Mouse (Mus musculus): ENCODE measurements at regions not wholly inside any gene's neighbourhood (a gene's known extent, or its start where the extent isn't known, plus 50 kb on each side); places are given as distances from the start of the nearest gene placed in this dataset.

DNA sequence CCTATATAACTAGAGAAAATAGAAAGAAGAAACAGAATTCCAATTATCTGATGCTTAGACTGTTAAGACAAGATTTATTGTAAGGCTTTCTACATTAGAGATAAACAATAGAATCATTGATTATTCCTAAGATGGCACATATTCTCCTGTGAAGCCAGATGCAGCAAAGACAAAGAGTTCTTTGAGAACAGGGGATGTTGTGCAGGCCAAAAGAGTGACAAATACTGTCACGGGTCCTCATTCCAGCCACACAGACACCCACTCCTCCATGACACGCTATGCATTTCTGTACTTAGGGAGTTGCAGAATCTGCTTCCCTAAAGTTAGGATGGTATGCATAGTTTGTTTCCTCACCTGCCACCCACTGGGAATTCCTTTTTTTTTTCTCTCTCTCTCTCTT is 245.2 kb downstream of the Sv2b start:
- Histone ChIP-seq H3K9ac (no peak overlapping the region), H3K4me1 (replicated peaks) (no peaks in the 10 kb centered on the region), H3K4me2 (no peak overlapping the region), H3K36me3 (no peaks in the 10 kb centered on the region), H3K4me3 (no peak overlapping the region), H3K9me3 (no peaks in the 10 kb centered on the region), H3K27me3 (no peaks in the 10 kb centered on the region), H3K27ac (no peak overlapping the region)
- 61% methylated on average over 2 of the region's 2 CpGs for WGBS
- no peak for ATAC-seq (ENCODE audit: low FRiP score)

DNA sequence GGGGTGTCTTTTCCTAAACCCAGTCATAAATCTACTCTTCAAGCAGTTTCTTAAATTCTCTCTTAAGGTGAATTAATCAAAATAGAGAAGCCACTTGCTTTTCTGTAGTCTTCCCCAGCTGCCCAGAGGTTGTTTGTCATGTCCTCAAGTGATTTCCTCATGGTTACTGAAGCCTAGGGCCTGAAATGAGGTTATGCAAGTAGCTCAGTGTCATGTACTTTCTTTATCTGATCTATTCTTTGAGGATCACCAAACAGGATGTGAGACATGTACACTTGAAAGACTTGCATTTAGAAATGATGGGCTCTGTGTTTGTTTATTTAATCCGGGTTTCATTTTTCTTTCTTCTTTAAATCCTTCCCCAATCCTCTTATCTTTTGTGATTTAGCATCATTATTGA is 258.8 kb downstream of the Sv2b start:
- 93% methylated on average over 1 of the region's 1 CpGs for WGBS
- H3K27me3 ChIP-seq: no peaks in the 10 kb centered on the region
- H3K36me3 ChIP-seq: no peaks in the 10 kb centered on the region
- H3K27ac ChIP-seq: no peak overlapping the region
- no peak overlapping the region for H3K4me3 ChIP-seq
- no peak for ATAC-seq (ENCODE audit: low FRiP score)
- H3K4me2 ChIP-seq: no peak overlapping the region
- no peaks in the 10 kb centered on the region for H3K4me1 ChIP-seq (replicated peaks)
- no peak overlapping the region for H3K9ac ChIP-seq
- no peaks in the 10 kb centered on the region for H3K9me3 ChIP-seq

DNA sequence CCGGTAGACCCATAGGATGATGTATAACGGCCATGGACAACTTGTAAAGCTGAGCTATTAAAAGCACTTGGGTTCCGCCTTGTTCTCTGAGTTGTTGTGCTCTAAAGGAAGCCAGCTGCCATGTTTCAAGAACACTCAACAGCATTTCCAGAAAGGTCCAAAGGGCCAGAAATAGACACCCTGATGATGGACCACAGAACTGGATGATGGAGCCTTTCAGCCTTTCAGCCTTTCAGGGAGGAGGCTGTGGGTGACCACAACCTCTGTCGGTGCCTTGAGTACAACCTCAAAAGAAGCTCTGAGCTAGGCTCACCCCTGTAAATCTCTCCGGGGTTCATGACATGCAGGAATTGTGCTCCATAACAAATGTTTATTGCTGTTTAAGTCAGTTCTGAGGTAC is 259.3 kb downstream of the Sv2b start:
- H3K4me3 ChIP-seq: no peak overlapping the region
- no peaks in the 10 kb centered on the region for H3K9me3 ChIP-seq
- no peaks in the 10 kb centered on the region for H3K27me3 ChIP-seq
- 94% methylated on average over 5 of the region's 5 CpGs for WGBS
- no peak overlapping the region for H3K9ac ChIP-seq
- no peak overlapping the region for H3K27ac ChIP-seq
- no peak overlapping the region for H3K4me2 ChIP-seq
- no peaks in the 10 kb centered on the region for H3K36me3 ChIP-seq
- no peaks in the 10 kb centered on the region for H3K4me1 ChIP-seq (replicated peaks)
- no peak for ATAC-seq (ENCODE audit: low FRiP score)

DNA sequence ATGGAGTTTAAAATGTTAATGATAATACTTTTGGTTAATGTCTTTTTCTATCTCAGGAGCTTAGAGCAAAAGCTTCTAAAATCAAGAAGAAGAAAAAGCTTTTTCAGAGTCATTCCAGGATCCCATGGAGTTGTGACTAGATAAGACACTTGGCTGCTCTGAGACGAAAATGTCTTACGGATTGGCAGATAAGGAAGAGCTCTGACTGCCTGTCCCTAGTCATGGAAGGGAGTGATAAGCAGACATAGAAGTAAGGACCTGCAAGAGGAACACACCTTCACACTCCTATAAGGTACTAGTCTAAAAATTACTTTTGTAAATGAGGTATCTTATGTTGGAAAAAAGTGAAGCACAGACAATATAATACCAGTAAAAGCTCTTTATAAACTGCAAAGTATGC is 260.2 kb downstream of the Sv2b start:
- WGBS: 90% methylated on average over 2 of the region's 2 CpGs
- H3K9ac ChIP-seq: no peak overlapping the region
- H3K36me3 ChIP-seq: no peaks in the 10 kb centered on the region
- no peak overlapping the region for H3K4me3 ChIP-seq
- no peak for ATAC-seq (ENCODE audit: low FRiP score)
- H3K27ac ChIP-seq: no peak overlapping the region
- H3K27me3 ChIP-seq: no peaks in the 10 kb centered on the region
- no peak overlapping the region for H3K4me2 ChIP-seq
- H3K4me1 ChIP-seq (replicated peaks): no peaks in the 10 kb centered on the region
- no peaks in the 10 kb centered on the region for H3K9me3 ChIP-seq

DNA sequence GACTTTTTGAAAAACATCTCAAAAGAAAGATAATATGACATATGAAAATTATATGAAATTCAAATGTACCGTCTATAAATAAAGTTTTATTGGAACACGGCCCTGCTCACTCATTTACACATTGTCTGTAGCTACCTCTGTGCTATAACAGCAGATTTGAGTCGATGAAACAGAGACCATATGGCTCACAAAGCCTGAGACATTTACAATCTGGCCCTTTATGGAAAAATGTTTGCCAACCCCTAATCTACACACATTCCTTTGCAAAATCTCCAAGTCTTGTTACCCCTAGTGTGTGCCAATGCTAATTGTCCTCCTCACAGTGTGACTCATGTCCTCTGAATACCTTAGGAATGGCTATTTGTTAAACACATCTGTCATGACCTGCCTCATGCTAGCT is 261.2 kb downstream of the Sv2b start:
- no peak overlapping the region for H3K27ac ChIP-seq
- no peak overlapping the region for H3K4me2 ChIP-seq
- WGBS: 88% methylated on average over 3 of the region's 3 CpGs
- H3K4me1 ChIP-seq (replicated peaks): no peaks in the 10 kb centered on the region
- H3K9me3 ChIP-seq: no peaks in the 10 kb centered on the region
- H3K27me3 ChIP-seq: no peaks in the 10 kb centered on the region
- H3K9ac ChIP-seq: no peak overlapping the region
- no peak for ATAC-seq (ENCODE audit: low FRiP score)
- H3K36me3 ChIP-seq: no peaks in the 10 kb centered on the region
- H3K4me3 ChIP-seq: no peak overlapping the region

DNA sequence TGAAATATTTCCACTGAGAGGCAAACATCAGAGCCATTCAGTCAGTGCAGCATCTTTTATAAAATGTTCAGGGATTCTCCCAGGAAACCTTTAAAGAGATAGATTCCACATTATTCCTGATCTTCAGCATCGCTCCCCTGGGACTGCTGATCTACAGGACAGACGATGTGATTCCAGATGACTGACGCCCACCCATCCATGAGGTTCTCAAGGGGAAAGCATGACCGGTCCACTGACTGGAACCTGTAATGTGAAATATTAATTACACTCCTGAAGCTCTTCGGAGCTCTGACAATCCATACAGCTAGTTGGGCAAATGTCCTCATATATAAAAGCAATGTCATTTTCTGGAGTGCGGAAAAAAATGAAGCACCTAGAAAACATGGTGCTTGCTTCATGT is 268.2 kb downstream of the Sv2b start:
- Histone ChIP-seq H3K9ac (no peak overlapping the region), H3K27ac (no peak overlapping the region), H3K9me3 (no peaks in the 10 kb centered on the region), H3K4me3 (no peak overlapping the region), H3K27me3 (no peaks in the 10 kb centered on the region), H3K4me1 (replicated peaks) (no peaks in the 10 kb centered on the region), H3K36me3 (no peaks in the 10 kb centered on the region), H3K4me2 (no peak overlapping the region)
- WGBS: 64% methylated on average over 6 of the region's 6 CpGs
- no peak for ATAC-seq (ENCODE audit: low FRiP score)

DNA sequence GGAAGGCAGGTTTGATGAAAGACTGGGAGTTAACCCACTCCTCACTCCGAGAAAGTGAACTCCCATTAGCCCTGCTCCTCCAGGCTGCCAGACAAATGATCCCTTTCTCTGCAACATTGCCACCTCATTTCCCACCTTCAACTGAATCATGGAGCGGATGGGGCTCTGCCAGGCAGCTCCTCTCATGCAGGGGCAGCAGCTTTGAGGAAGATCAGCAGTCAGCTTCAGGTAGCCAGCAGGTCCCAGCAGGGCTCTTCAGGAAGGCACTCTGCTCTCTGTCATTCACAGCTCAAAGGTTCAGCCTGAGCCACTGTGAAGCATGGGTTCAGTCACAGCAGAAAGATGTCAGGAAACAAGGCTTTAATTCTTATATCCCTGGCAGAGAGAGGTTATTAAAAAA is 282.9 kb downstream of the Sv2b start:
- Histone ChIP-seq H3K9ac (no peak overlapping the region), H3K4me1 (replicated peaks) (no peaks in the 10 kb centered on the region), H3K4me3 (no peak overlapping the region), H3K27me3 (no peaks in the 10 kb centered on the region), H3K36me3 (no peaks in the 10 kb centered on the region), H3K4me2 (no peak overlapping the region), H3K27ac (no peak overlapping the region), H3K9me3 (no peaks in the 10 kb centered on the region)
- WGBS: 45% methylated on average over 2 of the region's 2 CpGs
- no peak for ATAC-seq (ENCODE audit: low FRiP score)

DNA sequence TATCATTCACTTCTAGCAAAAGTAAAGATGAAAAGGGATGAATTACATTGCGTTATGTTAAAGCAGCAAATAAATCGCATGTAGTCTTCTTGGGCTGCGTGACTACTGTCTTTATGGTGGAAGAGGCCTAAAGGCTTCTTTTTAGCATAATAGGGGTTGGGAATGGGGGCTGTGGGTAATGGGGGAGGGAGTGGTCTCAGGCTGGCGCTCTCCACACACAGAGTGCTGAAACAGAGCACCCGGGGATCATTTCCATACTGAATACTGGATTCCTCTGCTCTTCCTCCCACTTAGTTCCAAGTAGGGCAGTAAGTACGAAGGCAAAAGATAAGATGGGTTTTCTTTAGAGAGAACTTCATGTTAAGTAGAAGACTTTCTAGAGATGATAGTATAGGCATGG is 287.1 kb downstream of the Sv2b start:
- Histone ChIP-seq H3K27ac (no peak overlapping the region), H3K27me3 (no peaks in the 10 kb centered on the region), H3K4me3 (no peak overlapping the region), H3K36me3 (no peaks in the 10 kb centered on the region), H3K9ac (no peak overlapping the region), H3K9me3 (no peaks in the 10 kb centered on the region), H3K4me1 (replicated peaks) (no peaks in the 10 kb centered on the region), H3K4me2 (no peak overlapping the region)
- WGBS: 55% methylated on average over 6 of the region's 6 CpGs
- ATAC-seq (ENCODE audit: low FRiP score): no peak

DNA sequence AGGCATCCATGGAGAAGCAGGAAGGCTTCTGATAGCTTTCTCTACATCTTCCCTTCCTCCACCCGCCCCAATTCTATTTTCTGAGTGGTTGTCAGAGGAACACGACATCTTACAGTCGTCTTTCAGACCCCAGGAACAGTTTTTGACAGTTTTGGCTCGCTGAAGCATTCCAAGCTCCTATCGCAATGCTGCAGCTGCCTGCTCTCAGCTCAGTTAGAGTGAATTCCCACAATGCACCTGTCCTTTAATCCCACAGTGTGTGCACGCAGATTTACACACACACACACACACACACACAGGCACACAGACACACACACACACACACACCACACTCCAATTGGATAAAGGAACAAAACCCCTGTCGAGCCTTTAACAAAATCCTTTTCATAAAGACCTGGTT is 290.4 kb downstream of the Sv2b start:
- no peak for ATAC-seq (ENCODE audit: low FRiP score)
- no peaks in the 10 kb centered on the region for H3K9me3 ChIP-seq
- H3K27me3 ChIP-seq: no peaks in the 10 kb centered on the region
- H3K4me3 ChIP-seq: no peak overlapping the region
- no peaks in the 10 kb centered on the region for H3K4me1 ChIP-seq (replicated peaks)
- no peak overlapping the region for H3K4me2 ChIP-seq
- WGBS: 65% methylated on average over 7 of the region's 7 CpGs
- H3K9ac ChIP-seq: no peak overlapping the region
- no peaks in the 10 kb centered on the region for H3K36me3 ChIP-seq
- H3K27ac ChIP-seq: no peak overlapping the region

DNA sequence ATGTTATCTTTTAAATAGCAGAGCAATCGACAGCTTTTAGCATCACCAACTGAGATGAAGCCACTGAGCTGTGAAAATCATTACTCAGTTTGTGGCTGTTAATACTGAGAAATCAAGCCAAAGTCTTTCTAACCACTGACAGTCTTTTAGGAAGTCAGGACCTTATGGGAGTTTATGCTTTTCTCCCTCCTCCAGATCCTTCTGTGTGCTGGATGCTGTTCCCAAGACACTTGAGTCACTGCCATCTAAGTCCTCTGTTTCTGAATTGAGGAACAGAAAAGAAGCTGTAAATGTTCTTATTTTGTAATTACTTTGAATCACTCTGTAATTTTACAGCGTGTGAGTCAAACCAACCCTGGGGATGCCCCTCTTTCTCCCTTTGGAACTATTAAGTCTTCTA is 300.6 kb downstream of the Sv2b start:
- Histone ChIP-seq H3K9ac (no peak overlapping the region), H3K27me3 (no peaks in the 10 kb centered on the region), H3K4me1 (replicated peaks) (no peaks in the 10 kb centered on the region), H3K9me3 (no peaks in the 10 kb centered on the region), H3K4me2 (no peak overlapping the region), H3K4me3 (no peak overlapping the region), H3K27ac (no peak overlapping the region), H3K36me3 (no peaks in the 10 kb centered on the region)
- whole genome bisulfite sequencing: 78% methylated on average over 2 of the region's 2 CpGs
- ATAC-seq (ENCODE audit: low FRiP score): no peak

DNA sequence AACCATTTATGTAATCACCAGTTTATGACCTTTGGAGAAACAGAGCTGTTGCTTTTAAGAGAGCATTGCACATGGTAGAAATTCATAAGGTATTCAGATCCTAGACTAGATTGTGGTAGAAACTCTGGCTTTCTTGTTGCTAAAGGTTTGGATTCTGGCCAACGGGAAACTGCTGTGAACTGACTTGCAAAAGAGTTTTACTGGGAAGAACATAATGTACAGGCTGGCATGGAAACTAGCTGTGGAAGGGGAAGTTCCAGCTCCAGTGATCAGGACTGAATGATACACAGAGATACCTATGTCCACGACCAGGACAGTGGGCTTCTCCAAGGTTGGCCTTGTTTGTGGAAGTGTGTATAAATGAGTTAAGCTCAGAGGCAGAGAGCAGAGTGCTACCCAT is 318.9 kb downstream of the Sv2b start:
- H3K4me1 ChIP-seq (replicated peaks): no peaks in the 10 kb centered on the region

DNA sequence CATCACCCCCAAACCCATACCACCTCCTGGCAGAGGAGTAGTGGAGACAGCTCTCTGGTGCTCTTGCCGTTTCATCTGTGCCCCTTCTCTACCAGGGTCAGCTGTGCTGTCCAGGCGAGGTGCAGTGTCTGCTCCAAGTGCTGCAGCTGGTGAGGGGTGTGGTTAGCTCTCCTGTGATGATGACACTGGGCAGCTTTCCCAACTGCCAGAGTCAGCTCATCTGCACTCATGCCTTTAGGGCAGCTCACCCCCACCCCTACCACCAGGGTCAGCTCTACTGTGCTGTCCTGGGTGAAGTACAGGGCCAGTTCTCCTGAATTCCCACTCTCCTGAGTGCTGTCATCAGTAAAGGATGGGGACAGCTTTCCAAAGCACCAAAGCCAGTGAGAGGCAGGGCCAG is 329.6 kb downstream of the Sv2b start:
- Histone ChIP-seq H3K4me1 (replicated peaks) (no peaks in the 10 kb centered on the region), H3K36me3 (no peaks in the 10 kb centered on the region), H3K4me3 (no peak overlapping the region), H3K27ac (no peak overlapping the region), H3K4me2 (no peak overlapping the region), H3K27me3 (no peaks in the 10 kb centered on the region), H3K9me3 (no peaks in the 10 kb centered on the region), H3K9ac (no peak overlapping the region)
- 67% methylated on average over 2 of the region's 2 CpGs for WGBS
- no peak for ATAC-seq (ENCODE audit: low FRiP score)

More for the DNA sequence above, 318.9 kb downstream of the Sv2b start:
- no peaks in the 10 kb centered on the region for H3K27me3 ChIP-seq
- no peak overlapping the region for H3K9ac ChIP-seq
- 73% methylated on average over 2 of the region's 2 CpGs for WGBS
- H3K9me3 ChIP-seq: no peaks in the 10 kb centered on the region
- no peak overlapping the region for H3K4me3 ChIP-seq
- ATAC-seq (ENCODE audit: low FRiP score): no peak
- no peaks in the 10 kb centered on the region for H3K36me3 ChIP-seq
- H3K27ac ChIP-seq: no peak overlapping the region
- H3K4me2 ChIP-seq: no peak overlapping the region

DNA sequence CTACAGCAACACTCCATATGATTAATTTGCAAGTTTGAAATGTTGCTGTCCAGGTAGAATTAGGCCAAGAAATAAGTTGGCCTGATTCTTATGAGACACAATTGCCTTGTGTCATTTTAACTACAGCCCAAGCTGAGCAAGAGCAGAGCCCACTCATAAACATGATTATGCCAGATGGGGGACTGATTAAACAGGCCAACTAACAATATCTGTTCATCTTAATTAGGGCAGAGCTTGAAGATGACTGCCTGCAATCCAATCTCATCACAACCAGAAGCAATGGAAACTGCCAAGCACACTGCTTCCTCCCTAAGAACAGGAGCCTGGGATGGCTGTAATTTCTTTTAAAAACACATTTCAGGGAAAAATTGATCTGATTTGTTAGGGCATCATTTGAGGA is 333.1 kb downstream of the Sv2b start:
- no peak for ATAC-seq (ENCODE audit: low FRiP score)
- no peak overlapping the region for H3K4me3 ChIP-seq

DNA sequence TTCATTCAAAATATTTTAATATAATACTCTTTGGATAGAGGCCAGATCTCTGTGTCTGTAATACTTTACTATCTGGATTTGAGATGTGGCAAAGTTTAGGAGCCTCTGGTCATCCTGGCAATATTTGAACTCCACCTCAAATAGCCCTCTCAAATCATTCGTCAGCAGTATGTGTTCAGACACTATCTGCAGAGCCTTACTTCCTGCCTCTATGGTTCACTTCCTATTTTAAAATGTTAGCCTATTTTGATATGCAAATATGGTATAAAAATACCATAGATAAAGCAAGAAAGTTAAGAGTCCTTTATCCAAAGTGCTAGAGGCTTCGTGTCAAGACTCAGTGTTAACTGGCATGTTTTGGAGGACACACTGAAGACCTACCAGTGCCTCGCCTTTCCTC is 334.6 kb downstream of the Sv2b start:
- no peak for ATAC-seq (ENCODE audit: low FRiP score)
- Histone ChIP-seq H3K27me3 (no peaks in the 10 kb centered on the region), H3K9ac (no peak overlapping the region), H3K4me1 (replicated peaks) (no peaks in the 10 kb centered on the region), H3K4me3 (no peak overlapping the region), H3K27ac (no peak overlapping the region), H3K9me3 (no peaks in the 10 kb centered on the region), H3K36me3 (no peaks in the 10 kb centered on the region), H3K4me2 (no peak overlapping the region)
- WGBS: 93% methylated on average over 3 of the region's 3 CpGs

More for the DNA sequence above, 333.1 kb downstream of the Sv2b start:
- H3K9me3 ChIP-seq: no peaks in the 10 kb centered on the region
- H3K27ac ChIP-seq: no peak overlapping the region
- H3K36me3 ChIP-seq: no peaks in the 10 kb centered on the region
- no peak overlapping the region for H3K4me2 ChIP-seq
- H3K4me1 ChIP-seq (replicated peaks): no peaks in the 10 kb centered on the region
- H3K27me3 ChIP-seq: no peaks in the 10 kb centered on the region
- H3K9ac ChIP-seq: no peak overlapping the region

Measured in hindbrain, embryonic 13.5 days (tissue).